Mouse (Mus musculus) thymus, postnatal 25 days (tissue): Measurements from ENCODE around the gene Ercc5.

Source experiments
- DNase-seq: peaks from one replicate; pipeline ENCODE4 v3.0.0; 2022

The Ercc5 gene

GRCm38 (mm10) chr1:44178086-44178485 is 30.5 kb downstream of the Ercc5 start:
- DNase-seq: no peak

- DNase-seq: no peak
These were observed 38.9 kb downstream of the Ercc5 start for GRCm38 (mm10) chr1:44186396-44186795.

GRCm38 (mm10) chr1:44198273-44199171 is 51.0 kb downstream of the Ercc5 start:
- DNase-seq: no peak

- DNase-seq: no peak
These were observed 55.3 kb downstream of the Ercc5 start for GRCm38 (mm10) chr1:44202876-44203275.

- no peak for DNase-seq
These were observed 66.9 kb downstream of the Ercc5 start for GRCm38 (mm10) chr1:44214443-44214842.

GRCm38 (mm10) chr1:44216352-44217116 is 69.0 kb downstream of the Ercc5 start:
- DNase-seq: no peak

GRCm38 (mm10) chr1:44217118-44217517 is 69.6 kb downstream of the Ercc5 start:
- no peak for DNase-seq

- DNase-seq: no peak
These were observed 71.3 kb downstream of the Ercc5 start, which contains the start of gene Mettl21e for GRCm38 (mm10) chr1:44218876-44219275. Mettl21e (minus strand) TSS chr1:44218961.

GRCm38 (mm10) chr1:44229044-44229443 is 81.5 kb downstream of the Ercc5 start:
- DNase-seq: no peak
